Mouse (Mus musculus): ENCODE data around the gene Dennd5a. TPM values are rescaled to one million over a fixed set of nuclear protein-coding genes. Genes with fewer than 3 reads are reported as not detected.

The Dennd5a gene
- polyA plus RNA-seq, 1 experiment from 2014 or later = 13.8 TPM

DNA sequence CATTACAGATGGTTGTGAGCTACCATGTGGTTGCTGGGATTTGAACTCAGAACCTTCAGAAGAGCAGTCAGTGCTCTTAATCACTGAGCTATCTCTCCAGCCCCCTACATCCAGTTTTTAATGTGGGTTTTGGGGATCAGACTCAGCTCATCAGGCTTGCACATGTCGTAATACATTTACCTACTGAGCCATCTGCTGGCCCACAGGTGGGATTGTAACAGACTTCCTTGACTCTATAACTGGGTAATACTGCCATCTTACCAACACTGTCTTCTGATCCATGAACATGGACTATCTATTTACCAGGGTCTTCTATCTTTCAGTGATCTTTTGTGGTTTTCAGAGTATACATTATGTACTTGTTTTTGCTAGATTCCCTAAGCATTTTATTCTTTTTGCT, 74.0 kb downstream of the Dennd5a start:
- Histone ChIP-seq H3K36me3 (ENCODE audit: control insufficient read depth, insufficient read depth, low read length) (no peaks in the 10 kb centered on the region; the same call in 1 of the 2 replicates), H3K4me3 (ENCODE audit: low read depth, low read length) (no peak overlapping the region), H3K27me3 (ENCODE audit: control insufficient read depth, insufficient read depth, low read length) (no peaks in the 10 kb centered on the region), H3K27ac (replicated peaks) (no peak overlapping the region), H3K4me2 (replicated peaks; ENCODE audit: low read depth) (no peak overlapping the region), H3K4me1 (replicated peaks; ENCODE audit: control insufficient read depth, insufficient read depth) (no peaks in the 10 kb centered on the region), H3K9ac (ENCODE audit: low read length) (no peak overlapping the region), H3K9me3 (ENCODE audit: control insufficient read depth, low read length) (no peaks in the 10 kb centered on the region)
- TF ChIP-seq EP300 (optimal IDR thresholded peaks at IDR 0.05) (no peak), CTCF (IDR thresholded peaks at IDR 0.05; ENCODE audit: low read depth) (peak; percentile 30; the same call in 1 of the 2 replicates)
- no peak for DNase-seq (ENCODE audit: low spot score)
- WGBS = 95% methylated on average over 1 of the region's 1 CpGs
- ATAC-seq (ENCODE audit: low FRiP score, low TSS enrichment) = no peak

DNA sequence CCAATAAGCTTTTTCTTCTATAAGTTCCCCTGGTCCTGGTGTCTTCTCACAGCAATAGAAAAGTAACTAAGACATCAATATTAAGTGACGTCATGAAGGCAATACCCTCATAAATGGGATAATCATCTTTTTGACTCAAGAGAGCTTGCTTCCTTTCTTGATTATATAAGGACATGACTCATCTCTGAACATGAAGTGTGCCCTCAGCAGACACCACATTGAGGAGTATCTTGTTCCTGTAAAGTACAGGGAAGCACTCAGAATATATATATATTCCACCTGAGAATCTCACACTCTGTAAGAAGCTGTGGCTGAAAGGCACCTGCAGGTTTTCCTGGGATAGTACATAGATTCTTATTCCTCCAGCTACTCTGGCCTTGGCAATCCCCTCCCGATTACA, 77.7 kb downstream of the Dennd5a start:
- Histone ChIP-seq H3K27ac (replicated peaks) (no peak overlapping the region), H3K4me2 (replicated peaks; ENCODE audit: low read depth) (no peak overlapping the region), H3K27me3 (ENCODE audit: control insufficient read depth, insufficient read depth, low read length) (no peaks in the 10 kb centered on the region), H3K36me3 (ENCODE audit: control insufficient read depth, insufficient read depth, low read length) (no peaks in the 10 kb centered on the region), H3K9ac (ENCODE audit: low read length) (no peak overlapping the region), H3K9me3 (ENCODE audit: control insufficient read depth, low read length) (no peaks in the 10 kb centered on the region), H3K4me1 (replicated peaks; ENCODE audit: control insufficient read depth, insufficient read depth) (no peaks in the 10 kb centered on the region; the same call in 1 of the 2 replicates), H3K4me3 (ENCODE audit: low read depth, low read length) (no peak overlapping the region)
- 85% methylated on average over 2 of the region's 2 CpGs for WGBS
- no peak for DNase-seq (ENCODE audit: low spot score)
- no peak for TF ChIP-seq EP300 (optimal IDR thresholded peaks at IDR 0.05)
- TF ChIP-seq CTCF (IDR thresholded peaks at IDR 0.05; ENCODE audit: low read depth) = no peak
- ATAC-seq (ENCODE audit: low FRiP score, low TSS enrichment) = no peak

DNA sequence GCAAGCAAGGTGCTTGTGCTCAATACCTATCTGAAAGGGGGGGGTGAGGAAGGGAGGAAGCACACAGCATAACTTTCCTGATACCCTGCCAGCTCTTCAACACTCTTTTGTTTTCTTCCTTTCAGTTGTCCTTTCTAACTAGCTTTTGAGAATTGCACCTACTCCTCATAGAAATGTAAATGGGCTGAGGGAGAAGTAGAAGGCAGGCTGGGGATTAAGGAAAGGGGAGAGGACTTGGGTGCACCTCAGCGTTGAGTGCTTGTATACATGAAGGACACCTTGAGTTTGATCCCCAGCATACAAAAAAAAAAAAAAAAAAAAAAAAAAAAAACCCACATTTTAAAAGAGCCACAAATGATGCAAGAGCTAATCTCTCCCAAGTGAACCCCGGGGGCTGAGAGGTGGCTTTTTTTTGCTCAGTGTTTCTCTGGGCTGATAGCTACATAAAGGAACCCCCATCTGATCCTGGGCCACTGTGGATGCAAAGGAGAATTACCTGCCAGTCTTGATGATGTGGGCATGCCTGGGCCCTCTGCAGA, 78.6 kb downstream of the Dennd5a start:
- no peaks in the 10 kb centered on the region; the same call in 1 of the 2 replicates for H3K4me1 ChIP-seq (replicated peaks; ENCODE audit: control insufficient read depth, insufficient read depth)
- H3K4me2 ChIP-seq (replicated peaks; ENCODE audit: low read depth) = no peak overlapping the region
- DNase-seq (ENCODE audit: low spot score) (no peak), ATAC-seq (ENCODE audit: low FRiP score, low TSS enrichment) (no peak)
- no peaks in the 10 kb centered on the region for H3K9me3 ChIP-seq (ENCODE audit: control insufficient read depth, low read length)
- no peak overlapping the region for H3K4me3 ChIP-seq (ENCODE audit: low read depth, low read length)
- no peak overlapping the region for H3K27ac ChIP-seq (replicated peaks)
- 67% methylated on average over 2 of the region's 2 CpGs for WGBS
- H3K9ac ChIP-seq (ENCODE audit: low read length) = no peak overlapping the region
- H3K27me3 ChIP-seq (ENCODE audit: control insufficient read depth, insufficient read depth, low read length) = no peaks in the 10 kb centered on the region
- TF ChIP-seq EP300 (optimal IDR thresholded peaks at IDR 0.05) (no peak), CTCF (IDR thresholded peaks at IDR 0.05; ENCODE audit: low read depth) (no peak)
- no peaks in the 10 kb centered on the region for H3K36me3 ChIP-seq (ENCODE audit: control insufficient read depth, insufficient read depth, low read length)

DNA sequence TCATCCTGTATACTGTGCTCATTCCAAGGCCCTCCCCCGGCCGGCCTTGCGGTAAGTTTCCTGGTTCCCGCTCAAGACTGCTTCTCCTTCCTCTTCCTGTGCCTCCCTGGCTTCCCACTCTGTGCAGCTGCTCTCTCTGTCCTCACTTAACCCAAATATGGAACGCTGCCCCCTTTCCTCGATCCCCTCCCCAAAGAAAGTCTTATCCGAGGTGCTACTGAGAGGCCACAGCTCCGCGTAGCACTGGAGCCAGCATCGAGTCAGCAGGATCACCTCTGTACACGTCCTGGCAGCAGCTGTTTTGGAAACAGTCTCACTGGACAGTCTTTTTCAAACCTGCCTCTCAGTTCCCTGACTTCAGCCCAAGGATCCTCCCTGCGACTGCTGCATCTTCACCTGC, 81.1 kb downstream of the Dennd5a start:
- no peaks in the 10 kb centered on the region for H3K36me3 ChIP-seq (ENCODE audit: control insufficient read depth, insufficient read depth, low read length)
- no peak overlapping the region for H3K4me3 ChIP-seq (ENCODE audit: low read depth, low read length)
- H3K9ac ChIP-seq (ENCODE audit: low read length) = no peak overlapping the region
- H3K27me3 ChIP-seq (ENCODE audit: control insufficient read depth, insufficient read depth, low read length) = no peaks in the 10 kb centered on the region
- no peak for TF ChIP-seq EP300 (optimal IDR thresholded peaks at IDR 0.05)
- no peak for TF ChIP-seq CTCF (IDR thresholded peaks at IDR 0.05; ENCODE audit: low read depth)
- 31% methylated on average over 12 of the region's 12 CpGs for WGBS
- DNase-seq (ENCODE audit: low spot score) (no peak), ATAC-seq (ENCODE audit: low FRiP score, low TSS enrichment) (no peak)
- no peaks in the 10 kb centered on the region for H3K9me3 ChIP-seq (ENCODE audit: control insufficient read depth, low read length)
- H3K27ac ChIP-seq (replicated peaks) = no peak overlapping the region
- H3K4me1 ChIP-seq (replicated peaks; ENCODE audit: control insufficient read depth, insufficient read depth) = no peaks in the 10 kb centered on the region; the same call in 1 of the 2 replicates
- H3K4me2 ChIP-seq (replicated peaks; ENCODE audit: low read depth) = no peak overlapping the region

DNA sequence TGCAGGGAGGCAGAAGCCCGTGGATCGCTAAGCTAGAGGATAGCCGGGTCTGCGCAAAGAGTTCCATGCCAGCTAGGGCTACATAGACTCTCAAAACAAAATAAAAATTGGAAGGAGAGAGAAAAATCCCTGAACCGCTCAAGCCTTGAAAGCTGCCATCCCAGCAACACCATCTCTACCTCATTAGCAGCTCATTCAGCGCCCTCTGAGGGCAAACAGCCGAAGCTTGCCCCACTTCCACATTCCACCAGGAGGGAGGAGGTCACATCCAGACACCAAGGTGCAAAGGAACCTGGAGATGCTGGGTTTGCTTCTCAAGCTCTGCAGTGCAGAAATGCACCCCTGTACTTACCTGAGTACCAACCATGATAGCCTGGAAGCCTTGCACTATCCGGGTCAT, 84.2 kb downstream of the Dennd5a start:
- WGBS = 59% methylated on average over 8 of the region's 8 CpGs
- H3K4me1 ChIP-seq (replicated peaks; ENCODE audit: control insufficient read depth, insufficient read depth) = no peaks in the 10 kb centered on the region; the same call in 1 of the 2 replicates
- H3K36me3 ChIP-seq (ENCODE audit: control insufficient read depth, insufficient read depth, low read length) = no peaks in the 10 kb centered on the region
- no peak overlapping the region for H3K27ac ChIP-seq (replicated peaks)
- no peaks in the 10 kb centered on the region for H3K27me3 ChIP-seq (ENCODE audit: control insufficient read depth, insufficient read depth, low read length)
- ATAC-seq (ENCODE audit: low FRiP score, low TSS enrichment) = no peak
- H3K9me3 ChIP-seq (ENCODE audit: control insufficient read depth, low read length) = no peaks in the 10 kb centered on the region
- H3K9ac ChIP-seq (ENCODE audit: low read length) = no peak overlapping the region
- no peak overlapping the region for H3K4me2 ChIP-seq (replicated peaks; ENCODE audit: low read depth)
- no peak for DNase-seq (ENCODE audit: low spot score)
- H3K4me3 ChIP-seq (ENCODE audit: low read depth, low read length) = no peak overlapping the region
- TF ChIP-seq EP300 (optimal IDR thresholded peaks at IDR 0.05) = no peak
- TF ChIP-seq CTCF (IDR thresholded peaks at IDR 0.05; ENCODE audit: low read depth) = peak; percentile 8; the same call in 1 of the 2 replicates

DNA sequence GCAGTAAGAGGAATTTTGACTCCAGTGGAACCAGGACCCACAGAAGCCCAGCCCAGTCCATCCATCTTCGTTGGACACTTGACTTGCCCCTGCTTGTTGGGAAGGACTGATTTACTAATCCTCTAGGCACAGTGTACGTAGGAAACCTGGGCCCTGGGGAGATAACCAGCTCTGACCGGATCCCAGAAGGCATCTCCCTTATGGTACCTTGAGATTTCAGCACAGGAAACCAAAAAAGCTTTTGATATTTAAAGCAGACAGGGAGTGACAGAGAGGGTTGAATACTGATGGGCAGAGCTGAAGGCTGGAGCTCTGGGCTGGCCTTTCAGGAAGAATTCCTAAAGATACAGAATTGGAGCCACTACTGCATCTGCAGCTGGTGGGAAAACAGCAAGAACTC, 84.7 kb downstream of the Dennd5a start:
- 54% methylated on average over 3 of the region's 3 CpGs for WGBS

More for the DNA sequence above, 84.7 kb downstream of the Dennd5a start:
- Histone ChIP-seq H3K27me3 (ENCODE audit: control insufficient read depth, insufficient read depth, low read length) (no peaks in the 10 kb centered on the region), H3K9me3 (ENCODE audit: control insufficient read depth, low read length) (no peaks in the 10 kb centered on the region), H3K36me3 (ENCODE audit: control insufficient read depth, insufficient read depth, low read length) (no peaks in the 10 kb centered on the region), H3K4me1 (replicated peaks; ENCODE audit: control insufficient read depth, insufficient read depth) (no peaks in the 10 kb centered on the region; the same call in 1 of the 2 replicates), H3K4me2 (replicated peaks; ENCODE audit: low read depth) (no peak overlapping the region), H3K9ac (ENCODE audit: low read length) (no peak overlapping the region), H3K27ac (replicated peaks) (no peak overlapping the region), H3K4me3 (ENCODE audit: low read depth, low read length) (no peak overlapping the region)
- ATAC-seq (ENCODE audit: low FRiP score, low TSS enrichment) = no peak
- TF ChIP-seq CTCF (IDR thresholded peaks at IDR 0.05; ENCODE audit: low read depth) = no peak
- TF ChIP-seq EP300 (optimal IDR thresholded peaks at IDR 0.05) = no peak
- DNase-seq (ENCODE audit: low spot score) = no peak

All from stomach, postnatal 0 days (tissue).